Mouse (Mus musculus): ENCODE results near the gene Capn11.
A peak's percentile ranks its signal among the peaks of the same experiment; 100 is the strongest.
"Not testable (repeated sequence)": the region's sequence is repeated elsewhere in the genome, so short reads cannot be mapped to it uniquely, and the experiment has no call there.

Capn11 gene

DNA sequence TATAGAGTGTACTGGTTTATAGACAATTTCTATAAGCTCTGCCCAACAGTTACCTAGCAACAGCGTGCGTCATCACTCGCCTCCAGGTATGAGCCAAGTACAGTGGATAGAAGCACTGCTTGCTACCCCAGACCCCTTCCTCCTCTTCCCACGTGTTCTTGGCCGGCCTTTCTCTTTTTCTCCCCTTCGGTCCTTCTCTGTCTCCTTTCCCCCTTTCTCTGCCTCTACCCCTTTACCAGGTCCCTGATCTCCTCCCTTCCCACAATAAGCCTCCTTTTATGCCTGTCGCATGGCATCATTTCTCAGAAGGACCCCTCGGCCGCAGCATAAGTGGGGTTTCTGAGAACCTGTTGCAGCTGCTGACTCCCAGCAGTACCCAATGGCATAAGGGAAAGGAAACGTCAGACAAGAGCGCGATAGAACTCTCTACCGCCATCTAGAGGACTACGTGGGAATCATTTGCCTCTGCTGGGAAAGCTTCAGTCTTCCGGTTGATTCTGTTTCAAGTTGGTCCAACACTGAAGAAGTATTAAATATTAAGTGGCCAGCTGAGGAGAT, 32.5 kb downstream of the Capn11 start:
- DNase-seq, result peak; percentile 58

DNA sequence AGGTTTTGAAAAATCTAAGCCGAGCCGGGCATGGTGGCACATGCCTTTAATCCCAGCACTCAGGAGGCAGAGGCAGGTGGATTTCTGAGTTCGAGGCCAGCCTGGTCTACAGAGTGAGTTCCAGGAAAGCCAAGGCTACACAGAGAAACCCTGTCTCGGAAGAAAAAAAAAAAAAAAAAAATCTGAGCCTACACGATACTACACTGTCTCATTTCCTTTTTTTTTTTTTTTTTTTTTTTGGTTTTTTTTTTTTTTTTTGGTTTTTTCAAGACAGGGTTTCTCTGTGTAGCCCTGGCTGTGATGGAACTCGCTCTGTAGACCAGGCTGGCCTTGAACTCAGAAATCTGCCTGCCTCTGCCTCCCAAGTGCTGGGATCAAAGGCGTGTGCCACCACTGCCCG, 35.7 kb downstream of the Capn11 start:
- DNase-seq, result not testable (repeated sequence)

GRCm38 (mm10) chr17:45619386-45620256, 39.5 kb downstream of the Capn11 start:
- DNase-seq, result no peak

DNA sequence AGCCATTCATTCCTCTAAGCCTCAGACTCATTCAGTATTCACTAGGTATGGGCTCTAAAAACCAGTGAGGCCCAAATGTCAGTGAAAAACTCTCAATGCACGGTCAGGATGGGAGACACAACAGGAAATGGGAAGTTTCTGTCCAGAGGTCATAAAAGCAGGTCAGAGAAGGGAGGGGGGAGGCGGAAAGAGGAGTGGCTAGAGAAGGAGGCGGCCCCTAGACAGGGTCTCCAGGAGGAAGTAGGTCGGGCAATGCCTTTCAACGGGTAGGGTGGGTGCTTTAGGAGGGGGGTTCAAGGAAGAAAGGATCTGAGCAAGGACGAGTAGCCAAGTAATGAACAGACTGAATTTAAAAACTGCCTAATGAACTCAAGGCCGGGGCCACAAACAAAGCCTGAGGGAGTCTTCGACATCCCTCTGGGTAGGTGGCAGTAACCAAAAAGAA, 40.2 kb downstream of the Capn11 start:
- no peak for DNase-seq

DNA sequence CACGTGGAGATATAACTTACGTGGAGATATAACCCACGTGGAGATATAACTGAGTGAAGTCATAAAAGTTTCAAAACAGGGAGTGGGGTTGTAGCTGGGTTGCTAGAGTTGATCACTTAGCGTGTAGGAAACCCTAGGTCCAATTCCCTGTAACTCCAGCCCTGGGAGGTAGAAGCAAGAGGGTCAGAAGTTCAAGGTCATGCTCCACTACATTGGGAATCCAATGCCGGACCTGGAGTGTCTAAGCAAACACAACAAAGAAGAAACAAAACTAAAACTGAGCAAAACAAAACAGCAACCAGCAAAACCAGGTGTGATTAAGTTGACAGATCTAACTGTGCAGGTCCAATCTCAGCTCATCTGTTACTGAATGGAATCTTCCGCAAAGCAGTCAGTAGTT, 41.5 kb downstream of the Capn11 start:
- DNase-seq, result no peak

DNA sequence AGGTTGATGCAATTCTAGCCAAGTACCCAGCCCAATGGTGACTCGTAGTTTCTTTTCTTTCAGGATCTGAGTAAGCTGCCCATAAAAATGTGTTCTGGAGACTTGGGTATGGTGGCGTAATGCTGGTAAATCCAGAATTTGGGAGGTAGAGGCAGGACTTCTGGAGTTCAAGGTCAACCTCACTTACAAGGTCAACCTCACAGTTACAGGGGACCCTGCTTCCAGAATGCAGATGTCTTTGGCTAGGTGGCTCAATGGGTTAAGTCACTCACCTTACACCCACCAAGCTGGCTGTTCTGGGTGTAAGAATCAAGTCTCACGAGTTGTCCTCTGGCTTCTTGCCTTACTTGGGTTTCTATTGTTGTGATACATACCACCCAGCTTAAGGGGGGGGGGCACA, 42.4 kb downstream of the Capn11 start:
- DNase-seq, result no peak

DNA sequence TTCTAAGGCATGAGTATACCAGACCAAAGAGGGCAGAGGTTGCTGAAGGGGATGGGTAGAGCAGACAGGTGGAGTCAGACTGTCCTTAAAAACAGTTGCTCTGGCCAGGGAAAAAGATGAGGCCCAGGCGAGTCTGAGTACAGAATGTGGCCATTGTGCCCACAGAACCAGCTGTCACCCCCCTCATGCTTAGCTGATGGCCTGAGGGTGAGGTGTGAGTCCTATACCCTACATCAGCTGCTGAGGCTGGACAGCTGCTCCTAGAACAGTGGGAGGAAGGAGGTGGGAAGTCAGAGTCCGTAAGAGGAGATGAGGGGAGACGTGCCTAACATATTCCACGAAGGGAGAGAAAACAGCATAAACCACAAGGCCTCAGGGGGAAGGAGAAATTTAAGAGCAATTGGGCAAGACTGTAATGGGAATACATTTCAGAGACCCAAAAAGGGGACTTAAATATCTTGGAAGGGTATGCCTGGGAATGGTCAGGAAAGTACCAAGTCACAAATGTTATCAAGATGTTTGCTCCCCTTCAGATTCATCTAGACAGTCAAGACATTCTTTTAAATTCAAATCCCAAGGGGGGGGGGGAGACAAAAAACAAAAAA, 43.0 kb downstream of the Capn11 start:
- no peak for DNase-seq

GRCm38 (mm10) chr17:45612921-45613320, 46.2 kb downstream of the Capn11 start:
- DNase-seq, result no peak

GRCm38 (mm10) chr17:45612008-45612407, 47.1 kb downstream of the Capn11 start:
- DNase-seq, result no peak

- no peak for DNase-seq
Observed at GRCm38 (mm10) chr17:45610144-45610866, 48.8 kb downstream of the Capn11 start.

DNA sequence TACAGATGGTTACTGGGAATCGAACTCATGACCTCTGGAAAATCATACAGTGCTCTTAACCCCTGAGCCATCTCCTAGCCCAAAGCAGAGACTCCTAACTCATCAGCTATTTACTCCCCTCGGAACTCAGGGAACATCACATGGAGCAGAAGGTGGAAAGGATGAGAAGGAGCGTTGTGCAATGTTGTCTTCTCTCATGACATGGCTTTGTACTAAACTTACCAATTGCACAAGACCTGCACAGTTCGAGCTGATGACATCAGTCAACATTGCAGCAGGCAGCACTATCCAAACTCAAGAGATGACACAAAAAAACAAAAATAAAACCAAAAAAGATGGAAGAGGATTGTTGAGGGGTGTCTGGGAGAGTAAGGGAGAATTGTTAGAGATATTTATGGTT, 50.7 kb downstream of the Capn11 start:
- no peak for DNase-seq

GRCm38 (mm10) chr17:45606992-45607879, 51.9 kb downstream of the Capn11 start:
- no peak for DNase-seq

GRCm38 (mm10) chr17:45602984-45603383, 56.1 kb downstream of the Capn11 start:
- DNase-seq, result no peak

DNA sequence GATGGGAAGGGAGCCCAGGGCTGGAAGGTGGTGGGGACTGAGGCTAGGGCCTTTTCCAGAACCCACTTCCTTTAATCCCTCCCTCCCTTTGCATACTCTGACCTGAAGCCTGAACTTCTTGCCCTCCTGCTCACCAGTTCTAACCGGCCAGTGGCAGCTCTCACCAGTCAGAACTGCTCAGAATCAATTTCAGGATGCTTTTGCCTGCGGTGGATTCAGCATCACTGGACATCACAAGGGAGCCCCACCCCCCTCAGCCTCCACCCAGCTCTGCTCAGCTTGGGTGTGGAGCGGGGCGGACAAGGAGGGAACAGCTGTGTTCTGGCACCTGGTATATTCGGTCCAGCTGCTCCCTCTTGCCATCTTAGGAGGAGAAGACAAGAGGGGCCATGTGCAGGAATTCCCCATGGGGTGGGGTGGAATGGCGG, 57.2 kb downstream of the Capn11 start, which contains the start of gene Mymx:
Gene Mymx (minus strand): TSS at position 226 of the 428 bp plus-strand sequence.
- no peak for DNase-seq

DNA sequence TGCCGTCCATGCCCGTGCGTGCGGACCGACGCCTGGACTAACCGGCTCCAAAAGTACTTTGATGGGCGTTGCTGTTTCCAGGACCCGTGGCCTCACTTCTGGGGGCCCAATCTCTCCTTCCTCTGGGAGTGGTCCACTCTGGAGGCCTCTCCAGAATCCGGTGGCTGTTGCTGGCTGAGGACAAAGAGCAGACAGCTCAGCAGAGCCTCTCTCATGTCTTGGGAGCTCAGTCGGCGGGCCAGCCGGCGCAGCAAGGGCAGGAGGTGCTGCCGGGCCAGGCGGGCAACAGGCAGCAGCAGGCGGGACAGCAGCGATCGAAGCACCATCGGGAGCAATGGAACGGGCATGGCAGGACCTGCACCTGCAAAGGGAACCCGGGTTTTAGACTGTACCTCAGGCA, 57.8 kb downstream of the Capn11 start:
- no peak for DNase-seq

- DNase-seq, result no peak
Observed at GRCm38 (mm10) chr17:45600267-45600666, 58.9 kb downstream of the Capn11 start.

DNA sequence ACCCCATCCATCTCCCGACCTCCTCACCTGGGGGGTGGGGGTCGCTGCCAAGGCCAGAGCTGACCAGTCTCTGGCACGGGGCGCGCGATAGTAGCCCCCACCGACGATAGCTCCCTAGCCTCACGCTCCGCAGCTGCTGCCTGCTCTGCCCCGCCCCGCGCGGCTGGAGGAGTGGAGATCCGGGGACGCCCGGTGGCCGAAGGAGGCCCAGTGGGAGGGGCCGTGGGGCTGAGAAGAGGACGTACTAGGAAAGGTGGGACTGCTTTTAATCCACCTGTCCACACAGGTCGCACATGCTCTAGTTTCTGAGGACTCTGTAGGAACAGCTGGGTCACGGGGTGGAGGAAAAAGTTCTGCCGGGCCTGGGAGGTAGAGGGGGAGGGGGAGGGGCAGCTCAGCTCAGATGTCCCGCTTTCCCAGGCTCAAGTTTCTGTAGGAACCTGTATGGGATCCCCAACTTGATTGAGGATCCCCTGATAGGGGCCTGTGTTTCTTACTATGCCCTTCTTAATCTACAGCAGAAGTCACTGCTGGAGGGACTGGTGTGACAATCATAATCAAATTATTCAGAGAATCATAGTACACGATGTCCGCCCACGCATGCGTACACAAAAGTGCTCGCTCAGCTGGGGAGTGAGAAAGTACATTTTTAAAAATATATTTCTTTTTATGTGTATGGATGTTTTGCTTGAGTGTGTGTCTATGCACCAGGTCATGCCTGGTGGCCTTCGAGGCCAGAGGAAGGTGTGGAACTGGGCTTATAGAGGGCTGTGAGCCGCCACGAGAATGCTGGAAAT, 59.5 kb downstream of the Capn11 start, which contains the start of gene Slc29a1:
Gene Slc29a1 (minus strand): TSS at position 161 of the 797 bp plus-strand sequence.
- DNase-seq, result no peak

DNA sequence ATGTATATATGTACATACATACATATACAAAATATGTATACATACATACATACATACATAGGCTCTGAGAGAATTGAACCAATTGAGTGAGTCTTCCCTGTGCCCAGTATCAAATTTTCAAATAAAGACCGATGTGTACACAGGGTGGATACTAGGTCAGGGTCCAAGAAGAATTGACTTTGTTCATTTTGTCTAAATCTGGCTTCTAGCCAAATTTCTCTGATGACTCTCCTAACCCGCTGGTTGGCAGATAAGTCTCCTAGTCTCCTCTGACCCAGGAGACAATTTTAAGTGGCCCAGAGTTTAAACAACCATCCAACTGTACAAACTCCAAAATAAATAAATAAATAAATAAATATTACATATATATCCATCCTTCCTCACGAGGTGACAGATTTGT, 60.2 kb downstream of the Capn11 start:
- DNase-seq, result no peak

DNA sequence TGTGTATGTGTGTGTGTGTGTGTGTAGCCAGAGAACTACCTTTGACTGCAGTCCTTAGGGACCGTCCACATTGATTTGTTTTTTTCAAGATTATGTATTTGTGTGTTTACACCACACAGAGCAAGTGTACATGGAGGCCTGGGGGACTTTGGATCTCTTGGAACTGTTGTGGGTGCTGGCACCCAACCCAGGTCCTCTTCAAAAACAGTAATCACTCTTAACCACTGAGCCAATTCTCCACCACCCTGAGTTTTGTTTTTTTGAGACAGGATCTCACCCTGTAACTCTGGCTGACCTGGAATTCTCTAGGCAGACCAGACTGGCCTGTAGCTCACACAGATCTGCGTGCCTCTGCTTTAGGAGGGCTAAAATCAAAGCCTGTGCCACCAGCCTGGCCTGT, 60.7 kb downstream of the Capn11 start:
- no peak for DNase-seq

DNA sequence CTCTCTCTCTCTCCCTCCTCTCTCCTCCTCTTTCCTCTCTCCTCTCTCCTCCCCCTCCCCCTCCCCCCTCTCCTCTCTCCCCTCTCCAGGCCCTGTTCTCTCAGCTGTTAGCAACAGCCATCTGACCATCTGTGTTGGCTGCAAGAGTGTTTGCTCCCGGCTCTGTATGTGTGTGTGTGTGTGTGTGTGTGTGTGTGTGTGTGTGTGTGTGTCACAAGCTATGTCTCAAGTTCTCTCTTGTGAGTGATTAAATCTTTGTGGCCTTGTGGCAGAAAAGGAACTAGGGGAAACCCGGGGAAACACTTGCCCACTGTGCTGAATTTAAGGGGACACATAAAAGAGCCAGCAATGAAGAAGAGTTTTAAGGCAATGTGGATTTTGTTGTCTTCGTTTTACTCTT, 61.3 kb downstream of the Capn11 start:
- DNase-seq, result no peak

Data from right cerebral cortex, postnatal 14 days (tissue).